21 mouse cellular contexts compared by ENCODE assay signal in genomic region chr13:20061031-20061430, GRCm38 (mm10). TPM values are rescaled to one million over a fixed set of nuclear protein-coding genes. Genes with fewer than 3 reads are reported as not detected.
DNase-seq lines count a peak whose midpoint lies in the region; ATAC-seq and TF ChIP-seq lines count a peak whose summit lies in the region.
"Had no signal": no experiment of that assay in that cellular context is flagged by ENCODE, and none has a peak within 500 bp of the region (broad histone marks: within the 10 kb centered on the region; RNA-seq: fewer than 3 reads in every experiment).

No protein-coding gene starts in this region.

- peak; percentile 27 to 41 for DNase-seq in cerebellum, adult 2 months
- DNase-seq in cerebellum, postnatal 4 days (ENCODE audit: low spot score in 2 of 2): no peak
- peak; percentile 71 to 74 for DNase-seq in cerebellum, postnatal 10 days
- peak; percentile 10 for DNase-seq in hindbrain, postnatal 0 days (ENCODE audit: low spot score)
- no peak for DNase-seq in hindbrain, embryonic 11.5 days (ENCODE audit: low spot score)
- DNase-seq: adrenal gland, adult 8-10 months; adrenal gland, postnatal 25 days; forebrain, postnatal 0 days; gastrocnemius, adult 2 months; gastrocnemius, postnatal 14 days; heart, adult 11 months; kidney, adult 18-20 months; kidney, adult 9 months had no signal

- no peak for TF ChIP-seq POLR2A in cerebellum, adult 2 months (IDR thresholded peaks at IDR 0.05; ENCODE audit: borderline replicate concordance, insufficient read depth, low read length)

- 38% methylated on average over 5 of the region's 5 CpGs for WGBS in cerebellum, adult 2 months
- WGBS in hindbrain, postnatal 0 days: 70% methylated on average over 5 of the region's 5 CpGs
- WGBS in hindbrain, embryonic 11.5 days: 81% methylated on average over 5 of the region's 5 CpGs

- H3K36me3 ChIP-seq in hindbrain, postnatal 0 days (ENCODE audit: insufficient read depth, low read length): no peaks in the 10 kb centered on the region
- no peaks in the 10 kb centered on the region for H3K36me3 ChIP-seq in hindbrain, embryonic 11.5 days (ENCODE audit: control insufficient read depth, insufficient read depth, low read length)
- H3K36me3 ChIP-seq: hindbrain, embryonic 13.5 days had no signal

- H3K4me1 ChIP-seq in cerebellum, adult 2 months (ENCODE audit: control insufficient read depth, insufficient read depth, low read length): no peaks in the 10 kb centered on the region
- H3K4me1 ChIP-seq in hindbrain, postnatal 0 days (ENCODE audit: insufficient read depth, low read length): no peaks in the 10 kb centered on the region
- no peaks in the 10 kb centered on the region for H3K4me1 ChIP-seq in hindbrain, embryonic 11.5 days (replicated peaks; ENCODE audit: control insufficient read depth, insufficient read depth, low read length)
- H3K4me1 ChIP-seq: hindbrain, embryonic 13.5 days had no signal

- no peak for ATAC-seq in cerebellum, adult (ENCODE audit: insufficient number of reproducible peaks, low FRiP score, low TSS enrichment)
- no peak; the same call in 1 of the 2 replicates for ATAC-seq in hindbrain, postnatal 0 days
- ATAC-seq in hindbrain, embryonic 11.5 days (ENCODE audit: low FRiP score): no peak
- ATAC-seq: activated CD4-positive, CD25-positive, alpha-beta regulatory T cell, adult 4 months; forebrain, embryonic 14.5 days; forebrain, postnatal 0 days; hindbrain, embryonic 16.5 days; inflammation-experienced regulatory T-cells, adult 6 months; intestine, embryonic 16.5 days had no signal

- no peak overlapping the region for H3K27ac ChIP-seq in cerebellum, adult 2 months (ENCODE audit: insufficient read depth, low read length)
- H3K27ac ChIP-seq in hindbrain, postnatal 0 days: no peak overlapping the region
- H3K27ac ChIP-seq in hindbrain, embryonic 11.5 days (ENCODE audit: low read depth, low read length): no peak overlapping the region
- H3K27ac ChIP-seq: gastrocnemius, adult 2 months; hindbrain, embryonic 13.5 days had no signal

- H3K4me2 ChIP-seq in hindbrain, postnatal 0 days (ENCODE audit: low read depth, low read length): no peak overlapping the region
- H3K4me2 ChIP-seq in hindbrain, embryonic 11.5 days (replicated peaks; ENCODE audit: low read depth, low read length): no peak overlapping the region
- H3K4me2 ChIP-seq: heart, embryonic 11.5 days; hindbrain, embryonic 13.5 days had no signal

- no peak overlapping the region for H3K9ac ChIP-seq in hindbrain, postnatal 0 days (replicated peaks; ENCODE audit: low read length)
- H3K9ac ChIP-seq in hindbrain, embryonic 11.5 days (ENCODE audit: low read depth, low read length): no peak overlapping the region
- H3K9ac ChIP-seq: forebrain, postnatal 0 days; hindbrain, embryonic 13.5 days had no signal

- no peak for TF ChIP-seq CTCF in cerebellum, adult 2 months (IDR thresholded peaks at IDR 0.05; ENCODE audit: borderline replicate concordance, insufficient read depth, low read depth, low read length)
- TF ChIP-seq CTCF in hindbrain, postnatal 0 days (IDR thresholded peaks at IDR 0.05; ENCODE audit: low read depth): no peak

- H3K4me3 ChIP-seq in cerebellum, adult 2 months (replicated peaks; ENCODE audit: insufficient read depth, low read depth, low read length): no peak overlapping the region
- no peak overlapping the region for H3K4me3 ChIP-seq in hindbrain, postnatal 0 days (ENCODE audit: low read length)
- H3K4me3 ChIP-seq in hindbrain, embryonic 11.5 days (ENCODE audit: low read depth, low read length): no peak overlapping the region
- H3K4me3 ChIP-seq: gastrocnemius, adult 2 months; hindbrain, embryonic 13.5 days had no signal

- H3K9me3 ChIP-seq in hindbrain, postnatal 0 days (ENCODE audit: low read length): no peaks in the 10 kb centered on the region
- H3K9me3 ChIP-seq in hindbrain, embryonic 11.5 days (ENCODE audit: control insufficient read depth, low read length): no peaks in the 10 kb centered on the region
- H3K9me3 ChIP-seq: hindbrain, embryonic 13.5 days had no signal

- H3K27me3 ChIP-seq in cerebellum, adult 2 months (ENCODE audit: control insufficient read depth, insufficient read depth, low read length): no peaks in the 10 kb centered on the region
- H3K27me3 ChIP-seq in hindbrain, postnatal 0 days (ENCODE audit: insufficient read depth, low read length): no peaks in the 10 kb centered on the region
- H3K27me3 ChIP-seq in hindbrain, embryonic 11.5 days (ENCODE audit: control insufficient read depth, insufficient read depth, low read length): no peaks in the 10 kb centered on the region
- H3K27me3 ChIP-seq: hindbrain, embryonic 13.5 days had no signal

RNA-seq across cellular contexts. Expression of gene Elmo1, which starts 29.4 kb away (rescaled TPM):
- polyA plus RNA-seq in cerebellum, adult 2 months (2012; rRNA removed): 92.3 and 97.5 TPM in 2 replicates
- 31.1 and 35.8 TPM in 2 replicates for total RNA-seq in hindbrain, postnatal 0 days (2014; rRNA removed)
- 37.4 and 37.5 TPM in 2 replicates for polyA plus RNA-seq in hindbrain, postnatal 0 days (2015; fragmentation: Nextera tagmentation; extraction: Ambion mirVana)
- polyA plus RNA-seq in hindbrain, embryonic 11.5 days (2014; fragmentation: Nextera tagmentation; extraction: Ambion mirVana): 22.9 and 23.4 TPM in 2 replicates

Comparison
In these comparisons a context has a peak if more than half of its experiments do, and no peak if none do; other contexts are left out.
1. DNase-seq: peak in cerebellum, adult 2 months (2 of 2), cerebellum, postnatal 10 days (2 of 2) and hindbrain, postnatal 0 days (single experiment); none in cerebellum, postnatal 4 days (0 of 2) and hindbrain, embryonic 11.5 days (single experiment).